Mouse (Mus musculus) thymus, postnatal 36 days (tissue): ENCODE results near the gene Actn4.

Experiments
- DNase-seq, 2 experiments: peaks; one replicate each; pipeline ENCODE4 v3.0.0; 2022; ENCODE audit warnings: mixed read lengths in 2 of 2

Actn4 gene

GRCm38 (mm10) chr7:28881199-28881598 is 80.9 kb downstream of the Actn4 start, which contains the start of gene Capn12:
TSS of gene Capn12 (plus strand) at chr7:28881422.
- peak; percentile 33 to 62 for DNase-seq

DNA sequence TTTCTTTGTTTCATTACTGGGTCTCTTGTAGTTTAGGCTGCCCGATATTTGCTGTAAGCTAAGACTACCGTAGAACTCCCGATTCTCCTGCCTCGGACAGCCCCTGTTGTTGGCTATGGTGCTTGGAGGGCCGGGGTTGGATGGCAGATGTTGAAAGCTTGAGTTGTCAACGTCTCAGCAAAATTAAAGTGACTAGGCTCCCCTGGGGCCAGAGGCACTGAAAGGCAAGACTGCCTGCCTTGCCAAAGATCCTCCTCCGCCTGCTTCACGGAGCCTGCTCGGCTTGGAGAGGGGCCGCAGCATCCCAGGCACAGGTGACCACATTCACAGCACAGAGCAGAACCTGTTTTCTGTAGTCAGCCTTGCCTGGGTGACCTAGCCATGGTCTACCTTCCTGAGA is 81.6 kb downstream of the Actn4 start:
- DNase-seq = no peak

DNA sequence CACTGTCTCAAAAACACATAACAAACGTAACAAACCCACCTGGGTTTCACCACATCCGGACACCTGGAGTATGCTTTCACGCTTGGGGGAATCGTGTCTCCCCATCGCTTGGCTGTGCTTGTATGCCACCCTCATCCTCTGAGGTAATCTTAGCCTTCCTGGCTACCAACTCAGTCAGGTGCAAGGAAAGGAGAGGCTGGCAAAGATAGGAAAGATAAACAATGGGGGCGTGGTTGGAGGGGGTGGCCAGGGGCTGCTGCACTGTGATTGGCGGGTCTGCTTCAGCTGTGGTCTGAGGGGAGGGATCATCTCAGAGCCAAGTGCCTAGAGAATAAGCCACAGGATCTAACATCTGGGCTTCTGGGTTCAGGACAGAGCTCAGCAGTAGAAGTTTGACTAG is 82.5 kb downstream of the Actn4 start:
- peak; percentile 37 to 60 for DNase-seq

GRCm38 (mm10) chr7:28877856-28878255 is 84.3 kb downstream of the Actn4 start:
- no peak for DNase-seq

GRCm38 (mm10) chr7:28877155-28877554 is 85.0 kb downstream of the Actn4 start:
- DNase-seq = no peak

- DNase-seq = no peak
Observed at GRCm38 (mm10) chr7:28876099-28876498, 86.0 kb downstream of the Actn4 start.

GRCm38 (mm10) chr7:28874565-28874964 is 87.6 kb downstream of the Actn4 start:
- no peak for DNase-seq

DNA sequence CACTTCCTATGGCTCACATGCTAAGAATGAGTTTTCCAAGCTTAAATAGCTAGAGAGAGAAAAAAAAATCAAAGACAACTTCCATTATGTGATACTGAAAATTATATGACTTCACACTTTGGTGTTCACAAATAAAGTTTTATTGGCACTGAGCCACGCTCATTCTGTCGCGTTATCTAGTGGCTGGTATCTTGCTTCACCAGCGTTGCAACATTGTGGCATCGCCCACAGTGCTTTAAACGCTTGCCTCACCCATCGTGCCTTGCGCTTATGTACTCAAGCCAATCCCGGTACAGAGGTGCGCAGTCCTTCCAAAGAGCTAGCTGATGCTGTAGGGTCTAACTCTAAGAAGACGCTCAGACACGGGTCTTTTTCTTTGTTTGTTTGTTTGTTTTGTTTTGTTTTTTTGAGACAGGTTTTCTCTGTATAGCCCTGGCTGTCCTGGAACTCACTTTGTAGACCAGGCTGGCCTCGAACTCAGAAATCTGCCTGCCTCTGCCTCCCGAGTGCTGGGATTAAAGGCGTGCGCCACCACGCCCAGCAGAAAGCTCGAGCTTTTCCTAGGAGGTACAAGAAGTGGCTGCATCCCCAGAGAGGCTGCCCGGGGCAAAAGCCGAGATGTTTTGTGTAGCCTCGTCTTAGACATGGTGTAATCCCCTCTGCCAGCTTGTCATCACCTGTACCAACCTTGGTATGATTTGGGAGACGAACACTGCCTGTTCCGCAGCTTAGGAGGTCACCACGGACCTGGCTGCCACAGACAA is 91.1 kb downstream of the Actn4 start:
- DNase-seq = no peak

- DNase-seq = peak; percentile 75 to 77
Observed at GRCm38 (mm10) chr7:28867508-28868340, 94.4 kb downstream of the Actn4 start.

- DNase-seq = peak in 1 of 2 experiments; percentile 54
Observed at GRCm38 (mm10) chr7:28866769-28867507, 95.2 kb downstream of the Actn4 start.

DNA sequence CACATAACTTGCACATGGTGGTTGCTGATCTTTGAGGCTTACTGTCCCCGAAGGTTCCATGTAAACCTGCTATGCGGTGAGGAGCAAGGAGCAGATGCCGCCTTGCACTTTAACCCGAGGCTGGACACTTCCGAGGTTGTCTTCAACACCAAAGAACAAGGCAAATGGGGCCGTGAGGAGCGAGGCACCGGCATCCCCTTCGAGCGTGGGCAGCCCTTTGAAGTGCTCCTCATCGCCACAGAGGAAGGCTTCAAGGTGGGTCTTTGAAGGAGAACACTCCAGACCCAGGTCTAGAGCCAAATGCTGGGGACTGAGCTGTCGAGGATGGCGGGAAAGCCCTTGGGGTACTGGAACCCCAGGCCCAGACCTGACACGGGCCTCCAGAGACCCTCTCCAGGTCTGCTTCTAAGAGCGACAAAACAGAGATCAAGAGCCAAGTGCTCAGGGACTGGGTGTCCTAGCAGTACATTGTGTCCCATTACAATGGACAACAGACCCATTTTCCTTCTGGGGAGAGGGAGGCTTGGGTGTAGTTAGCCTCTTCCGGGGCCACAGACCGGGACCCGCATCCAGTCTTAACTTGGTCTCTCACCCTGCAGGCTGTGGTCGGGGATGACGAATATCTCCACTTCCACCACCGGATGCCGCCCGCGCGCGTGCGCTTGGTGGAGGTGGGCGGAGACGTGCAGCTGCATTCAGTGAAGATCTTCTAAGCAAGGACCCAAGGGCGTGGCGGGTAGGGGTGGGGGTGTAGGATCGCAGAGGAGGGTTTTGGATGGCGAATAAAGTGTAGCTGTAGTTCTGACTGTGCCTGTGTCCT is 96.4 kb downstream of the Actn4 start:
- DNase-seq = peak; percentile 98 to 99

- DNase-seq = no peak
Observed at GRCm38 (mm10) chr7:28864288-28864750, 97.8 kb downstream of the Actn4 start.

- no peak for DNase-seq
Observed at GRCm38 (mm10) chr7:28863540-28863939, 98.6 kb downstream of the Actn4 start, which contains the start of gene Lgals7. TSS of gene Lgals7 (plus strand) at chr7:28863853.

- no peak for DNase-seq
Observed at GRCm38 (mm10) chr7:28862817-28863499, 99.2 kb downstream of the Actn4 start.

GRCm38 (mm10) chr7:28860898-28861297 is 101.2 kb downstream of the Actn4 start:
- no peak for DNase-seq

GRCm38 (mm10) chr7:28859953-28860352 is 102.2 kb downstream of the Actn4 start:
- no peak for DNase-seq

GRCm38 (mm10) chr7:28850642-28851041 is 111.5 kb downstream of the Actn4 start:
- no peak for DNase-seq

GRCm38 (mm10) chr7:28849700-28850236 is 112.4 kb downstream of the Actn4 start:
- no peak for DNase-seq

- DNase-seq = no peak
Observed at GRCm38 (mm10) chr7:28847273-28847672, 114.9 kb downstream of the Actn4 start.
